Mouse (Mus musculus) ES-E14 (cell line): ENCODE results near the gene Tmprss5.

ENCODE experiments used
- CHD2 ChIP-seq: IDR thresholded peaks from 2 replicates; pipeline ENCODE4 v1.6.1; 2014; ENCODE audit warnings: mild to moderate bottlenecking, low read depth, low read length, inconsistent platforms
- MAFK ChIP-seq: IDR thresholded peaks from 2 replicates; pipeline ENCODE4 v1.6.1; 2014; ENCODE audit warnings: mild to moderate bottlenecking, low read depth, low read length, inconsistent platforms; ENCODE audit not compliant: insufficient read depth

GRCm38 (mm10) chr9:49109101-49109500 is 28.0 kb downstream of the Tmprss5 start:
- TF ChIP-seq MAFK (no peak), CHD2 (no peak)
